Mouse (Mus musculus): ENCODE measurements around the gene Nos3.

Nos3 gene

GRCm38 (mm10) chr5:24344477-24345051 lies 20.0 kb upstream of the Nos3 start:
- no peak for DNase-seq (ENCODE audit: low spot score)

GRCm38 (mm10) chr5:24346313-24346712 lies 18.3 kb upstream of the Nos3 start:
- no peak for DNase-seq (ENCODE audit: low spot score)

GRCm38 (mm10) chr5:24347186-24347875 lies 17.3 kb upstream of the Nos3 start:
- DNase-seq (ENCODE audit: low spot score), result no peak

GRCm38 (mm10) chr5:24348128-24348527 lies 16.5 kb upstream of the Nos3 start:
- DNase-seq (ENCODE audit: low spot score), result peak; percentile 80

- no peak for DNase-seq (ENCODE audit: low spot score)
Observed at GRCm38 (mm10) chr5:24348546-24348945, 16.1 kb upstream of the Nos3 start.

- no peak for DNase-seq (ENCODE audit: low spot score)
Observed at GRCm38 (mm10) chr5:24350073-24350472, 14.5 kb upstream of the Nos3 start.

GRCm38 (mm10) chr5:24350531-24351250 lies 13.9 kb upstream of the Nos3 start:
- no peak for DNase-seq (ENCODE audit: low spot score)

GRCm38 (mm10) chr5:24351278-24351677 lies 13.3 kb upstream of the Nos3 start, which contains the start of gene Kcnh2:
Gene Kcnh2 (minus strand): TSS chr5:24351604.
- DNase-seq (ENCODE audit: low spot score), result no peak

- DNase-seq (ENCODE audit: low spot score), result peak; percentile 86
Observed at GRCm38 (mm10) chr5:24351701-24352171, 12.9 kb upstream of the Nos3 start.

- peak; percentile 84 for DNase-seq (ENCODE audit: low spot score)
Observed at GRCm38 (mm10) chr5:24352251-24352859, 12.3 kb upstream of the Nos3 start.

- DNase-seq (ENCODE audit: low spot score), result no peak
Observed at GRCm38 (mm10) chr5:24353327-24353726, 11.3 kb upstream of the Nos3 start.

- no peak for DNase-seq (ENCODE audit: low spot score)
Observed at GRCm38 (mm10) chr5:24356764-24357163, 7.8 kb upstream of the Nos3 start.

GRCm38 (mm10) chr5:24357461-24357860 lies 7.1 kb upstream of the Nos3 start:
- peak; percentile 96 for DNase-seq (ENCODE audit: low spot score)

- peak; percentile 89 for DNase-seq (ENCODE audit: low spot score)
Observed at GRCm38 (mm10) chr5:24360792-24361454, 3.7 kb upstream of the Nos3 start.

GRCm38 (mm10) chr5:24363467-24363866 lies 1.1 kb upstream of the Nos3 start:
- DNase-seq (ENCODE audit: low spot score), result no peak

- DNase-seq (ENCODE audit: low spot score), result no peak
Observed at GRCm38 (mm10) chr5:24364061-24364460, 549 bp upstream of the Nos3 start.

- no peak for DNase-seq (ENCODE audit: low spot score)
Observed at GRCm38 (mm10) chr5:24364963-24365362, 353 bp downstream of the Nos3 start.

- no peak for DNase-seq (ENCODE audit: low spot score)
Observed at GRCm38 (mm10) chr5:24365528-24365927, 918 bp downstream of the Nos3 start.

GRCm38 (mm10) chr5:24366426-24366825 lies 1.8 kb downstream of the Nos3 start:
- no peak for DNase-seq (ENCODE audit: low spot score)

- no peak for DNase-seq (ENCODE audit: low spot score)
Observed at GRCm38 (mm10) chr5:24369767-24370166, 5.2 kb downstream of the Nos3 start.

- DNase-seq (ENCODE audit: low spot score), result no peak
Observed at GRCm38 (mm10) chr5:24373807-24374206, 9.2 kb downstream of the Nos3 start.

- DNase-seq (ENCODE audit: low spot score), result no peak
Observed at GRCm38 (mm10) chr5:24374216-24374615, 9.6 kb downstream of the Nos3 start.
